Mouse (Mus musculus): ENCODE results near the gene Ammecr1. TPM values are rescaled to one million over a fixed set of nuclear protein-coding genes. Genes with fewer than 3 reads are reported as not detected.
A peak's percentile ranks its signal among the peaks of the same experiment; 100 is the strongest.

Gene Ammecr1
- 13.3 TPM in 2 replicates for polyA plus RNA-seq (2015; fragmentation: Nextera tagmentation; extraction: Ambion mirVana)

DNA sequence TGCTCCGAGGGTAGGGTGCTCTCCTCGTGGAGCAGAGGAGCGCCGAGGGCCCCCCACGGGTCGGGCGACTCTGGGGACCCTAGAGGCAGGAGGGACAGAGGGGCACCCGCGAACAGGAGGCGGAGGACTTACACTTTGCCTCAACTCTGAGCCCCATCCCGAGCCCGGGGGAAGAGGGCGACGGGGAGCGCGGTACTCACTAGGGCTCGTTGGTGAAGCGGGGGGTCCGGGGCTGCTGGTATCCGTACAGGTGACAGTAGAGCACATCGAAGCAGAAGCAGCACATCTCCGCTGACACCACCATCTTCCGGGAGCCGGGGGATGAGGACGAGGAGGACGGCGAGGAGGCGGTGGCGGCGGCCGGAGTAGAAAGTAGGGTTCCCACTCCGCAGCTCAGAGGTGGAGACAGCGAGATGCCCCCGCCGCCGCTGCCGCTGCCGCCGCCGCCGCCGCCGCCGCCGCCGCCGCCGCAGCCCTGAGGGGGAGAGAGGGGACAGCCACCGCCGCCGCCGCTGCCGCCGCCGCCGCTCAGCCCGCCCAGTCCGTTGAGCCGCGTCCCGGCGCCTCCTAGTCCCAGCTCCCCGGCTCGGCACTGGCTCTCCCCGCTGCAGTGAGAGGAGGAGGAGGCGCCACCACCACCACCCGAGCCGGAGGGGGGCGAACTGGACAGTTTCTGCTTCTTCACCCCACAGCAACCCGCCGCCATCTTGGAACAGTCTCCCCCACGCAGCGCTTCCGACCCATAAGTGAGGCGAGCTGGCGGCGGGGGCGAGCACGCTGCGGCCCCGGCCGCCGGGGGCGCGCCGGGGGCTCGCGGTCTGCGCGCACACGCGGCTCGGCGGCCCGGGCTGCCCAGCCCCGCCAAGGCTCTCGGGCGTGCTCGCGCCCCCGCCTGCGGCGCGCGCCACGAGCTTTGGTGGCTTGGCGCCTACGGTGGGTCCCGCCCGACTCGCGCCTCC is at the start of gene Ammecr1:
Gene Ammecr1 (minus strand): TSS at position 721 of the 959 bp plus-strand sequence.
- Histone ChIP-seq H3K4me1 (no peaks in the 10 kb centered on the region), H3K4me2 (peak within 1 kb of the TSS; percentile 50), H3K27me3 (replicated peaks) (no peaks in the 10 kb centered on the region), H3K27ac (peak within 1 kb of the TSS; percentile 86), H3K4me3 (replicated peaks) (peak within 1 kb of the TSS; percentile 60), H3K9ac (peak within 1 kb of the TSS; percentile 48), H3K9me3 (no peaks in the 10 kb centered on the region), H3K36me3 (no peaks in the 10 kb centered on the region)
- 15% methylated on average over 67 of the region's 112 CpGs for WGBS
- ATAC-seq (ENCODE audit: insufficient read depth, low FRiP score, low read depth) = peak; percentile 93

DNA sequence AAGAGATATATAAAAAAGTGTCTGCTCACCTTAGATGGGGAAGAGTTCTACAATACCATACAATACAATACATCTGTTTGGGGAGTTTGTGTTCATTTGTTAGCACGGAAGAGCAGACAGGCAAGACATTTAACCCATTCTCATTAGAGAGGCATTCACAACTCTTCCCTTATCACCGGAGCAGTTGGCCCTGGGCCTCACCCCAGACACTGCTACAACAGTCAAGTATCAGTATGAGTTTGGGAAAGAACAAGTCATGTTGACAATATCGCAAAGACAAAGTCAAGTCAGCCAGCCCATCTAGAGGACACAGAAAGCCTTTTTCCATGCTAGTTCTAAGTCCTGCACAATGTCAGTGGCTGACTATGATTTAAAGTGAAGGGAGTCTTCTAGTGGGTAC is 47.6 kb upstream of the Ammecr1 start:
- H3K36me3 ChIP-seq = no peaks in the 10 kb centered on the region
- no peak for ATAC-seq (ENCODE audit: insufficient read depth, low FRiP score, low read depth)
- H3K27ac ChIP-seq = no peak overlapping the region
- no peak overlapping the region for H3K4me2 ChIP-seq
- H3K9me3 ChIP-seq = no peaks in the 10 kb centered on the region
- no peak overlapping the region for H3K4me3 ChIP-seq (replicated peaks)
- H3K27me3 ChIP-seq (replicated peaks) = no peaks in the 10 kb centered on the region
- WGBS = 62% methylated on average over 3 of the region's 3 CpGs
- no peaks in the 10 kb centered on the region for H3K4me1 ChIP-seq
- H3K9ac ChIP-seq = no peak overlapping the region

DNA sequence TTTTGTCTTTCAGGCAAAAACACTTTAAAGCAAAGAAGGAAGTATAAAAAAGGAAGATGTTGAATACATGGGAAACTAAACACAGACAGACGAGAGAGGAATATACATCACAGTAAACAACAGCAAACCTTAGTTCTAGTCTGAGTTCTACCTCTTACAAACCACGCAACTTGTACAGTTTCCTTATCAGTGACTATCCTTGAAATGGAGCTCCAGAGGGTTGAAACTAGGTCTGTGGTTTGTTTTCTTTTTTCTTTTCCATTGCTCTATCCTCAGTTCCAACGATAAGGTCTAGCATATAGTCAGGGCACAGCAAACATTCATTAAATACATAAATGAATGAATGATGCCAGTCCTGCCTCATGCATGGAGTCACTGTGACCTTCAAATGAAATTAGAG is 45.8 kb upstream of the Ammecr1 start:
- ATAC-seq (ENCODE audit: insufficient read depth, low FRiP score, low read depth) = no peak
- no peak overlapping the region for H3K4me2 ChIP-seq
- 79% methylated on average over 3 of the region's 3 CpGs for WGBS

DNA sequence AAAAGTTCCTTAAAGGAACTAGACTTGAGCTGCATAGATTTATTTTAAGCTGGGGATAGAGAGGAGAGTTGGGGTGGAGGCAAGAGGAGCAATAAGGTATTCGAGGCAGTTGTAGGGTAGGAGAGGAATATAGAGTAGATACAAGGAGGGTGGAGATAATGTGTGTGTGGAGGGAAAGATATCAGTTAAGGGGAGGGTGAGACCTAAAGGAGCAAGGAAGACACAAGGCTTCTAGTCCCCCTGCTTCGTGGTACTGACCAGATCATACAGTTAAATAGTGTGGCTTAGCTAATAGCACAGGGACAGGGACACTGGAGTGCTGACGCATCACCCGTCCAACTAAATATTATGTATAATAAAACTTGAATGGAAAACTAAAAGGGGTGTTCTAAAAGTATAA is 45.3 kb upstream of the Ammecr1 start:
- Histone ChIP-seq H3K27ac (no peak overlapping the region), H3K4me3 (replicated peaks) (no peak overlapping the region), H3K36me3 (no peaks in the 10 kb centered on the region), H3K27me3 (replicated peaks) (no peaks in the 10 kb centered on the region), H3K4me1 (no peaks in the 10 kb centered on the region), H3K9ac (no peak overlapping the region), H3K4me2 (no peak overlapping the region), H3K9me3 (no peaks in the 10 kb centered on the region)
- 70% methylated on average over 4 of the region's 4 CpGs for WGBS
- ATAC-seq (ENCODE audit: insufficient read depth, low FRiP score, low read depth) = peak; percentile 81; the same call in 1 of the 2 replicates

More for the DNA sequence above, 45.8 kb upstream of the Ammecr1 start:
- Histone ChIP-seq H3K36me3 (no peaks in the 10 kb centered on the region), H3K27me3 (replicated peaks) (no peaks in the 10 kb centered on the region), H3K9ac (no peak overlapping the region), H3K4me3 (replicated peaks) (no peak overlapping the region), H3K27ac (no peak overlapping the region), H3K4me1 (no peaks in the 10 kb centered on the region), H3K9me3 (no peaks in the 10 kb centered on the region)

DNA sequence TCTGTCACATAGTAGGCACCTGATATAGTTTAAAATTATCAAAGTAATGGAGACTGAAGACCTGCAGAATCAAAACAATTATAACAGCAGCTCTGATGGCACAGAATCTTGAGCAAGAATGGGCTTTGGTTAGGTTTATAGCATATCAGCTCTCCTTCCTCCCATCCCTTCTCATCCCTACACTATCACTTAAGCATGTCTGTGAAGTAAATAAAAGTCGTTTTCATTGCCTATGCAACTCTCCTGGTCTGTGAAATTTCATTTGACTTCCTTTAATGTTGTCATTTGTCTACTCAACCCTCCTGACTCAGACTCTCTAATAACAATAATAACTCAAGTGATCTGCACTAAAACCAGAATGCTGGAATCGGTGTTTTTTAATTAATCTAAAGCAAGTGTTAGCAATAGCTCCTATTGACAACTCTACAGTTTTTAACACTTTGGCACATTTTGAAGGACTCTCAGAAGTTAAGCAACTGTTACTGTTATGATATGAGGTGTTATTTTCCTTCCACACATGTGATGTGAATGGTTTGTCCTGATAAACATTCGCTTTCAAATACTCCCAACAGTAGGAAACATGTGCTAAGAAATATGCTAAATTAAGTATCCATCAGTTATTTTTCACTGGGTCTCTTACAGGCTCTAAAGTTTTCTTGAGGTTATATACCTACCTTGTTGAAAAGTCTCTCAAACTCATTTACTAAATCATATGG is 37.8 kb upstream of the Ammecr1 start:
- Histone ChIP-seq H3K27me3 (replicated peaks) (no peaks in the 10 kb centered on the region), H3K36me3 (no peaks in the 10 kb centered on the region), H3K4me1 (no peaks in the 10 kb centered on the region), H3K4me3 (replicated peaks) (no peak overlapping the region), H3K9ac (no peak overlapping the region), H3K27ac (no peak overlapping the region), H3K4me2 (no peak overlapping the region), H3K9me3 (no peaks in the 10 kb centered on the region)
- 64% methylated on average over 3 of the region's 3 CpGs for WGBS
- no peak for ATAC-seq (ENCODE audit: insufficient read depth, low FRiP score, low read depth)

GRCm38 (mm10) chrX:142997214-142997613 is 30.7 kb upstream of the Ammecr1 start:
- Histone ChIP-seq H3K36me3 (no peaks in the 10 kb centered on the region), H3K9ac (no peak overlapping the region), H3K4me3 (replicated peaks) (no peak overlapping the region), H3K27me3 (replicated peaks) (no peaks in the 10 kb centered on the region), H3K4me1 (no peaks in the 10 kb centered on the region), H3K9me3 (no peaks in the 10 kb centered on the region), H3K4me2 (no peak overlapping the region), H3K27ac (no peak overlapping the region)
- no peak for ATAC-seq (ENCODE audit: insufficient read depth, low FRiP score, low read depth)
- 73% methylated on average over 1 of the region's 1 CpGs for WGBS

- no peak overlapping the region for H3K27ac ChIP-seq
- 52% methylated on average over 2 of the region's 2 CpGs for WGBS
- no peaks in the 10 kb centered on the region for H3K4me1 ChIP-seq
- no peaks in the 10 kb centered on the region for H3K27me3 ChIP-seq (replicated peaks)
- H3K4me2 ChIP-seq = no peak overlapping the region
- no peaks in the 10 kb centered on the region for H3K36me3 ChIP-seq
- no peak for ATAC-seq (ENCODE audit: insufficient read depth, low FRiP score, low read depth)
- no peak overlapping the region for H3K9ac ChIP-seq
- H3K9me3 ChIP-seq = no peaks in the 10 kb centered on the region
- no peak overlapping the region for H3K4me3 ChIP-seq (replicated peaks)
Observed at GRCm38 (mm10) chrX:142994514-142994913, 28.0 kb upstream of the Ammecr1 start.

DNA sequence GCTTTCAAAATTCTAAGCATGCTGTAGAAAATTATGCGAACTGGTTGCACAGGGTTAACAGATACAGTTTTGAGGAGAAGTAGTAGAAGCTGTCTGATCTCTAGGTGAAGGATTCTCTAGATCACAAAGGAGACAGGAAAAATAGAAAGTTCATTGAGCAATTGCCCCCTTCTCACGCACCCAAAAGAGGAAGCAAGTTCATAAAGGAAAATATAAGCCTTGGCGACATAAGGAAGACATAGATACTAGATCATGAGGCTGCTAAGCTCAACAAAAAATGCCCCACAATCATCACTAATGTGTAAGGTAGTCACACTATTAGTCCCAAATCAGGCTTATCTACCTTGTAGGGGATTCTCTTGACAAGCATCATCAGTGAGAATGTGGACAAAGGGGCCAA is 17.6 kb upstream of the Ammecr1 start:
- Histone ChIP-seq H3K36me3 (no peaks in the 10 kb centered on the region), H3K27me3 (replicated peaks) (0 out of 2 replicates have a peak, but pooled peaks cover 3% of the 10 kb centered on the region), H3K4me3 (replicated peaks) (no peak overlapping the region), H3K4me1 (no peaks in the 10 kb centered on the region), H3K4me2 (no peak overlapping the region), H3K9ac (no peak overlapping the region), H3K27ac (no peak overlapping the region), H3K9me3 (no peaks in the 10 kb centered on the region)
- ATAC-seq (ENCODE audit: insufficient read depth, low FRiP score, low read depth) = no peak
- 84% methylated on average over 3 of the region's 3 CpGs for WGBS

- no peaks in the 10 kb centered on the region for H3K4me1 ChIP-seq
- H3K4me2 ChIP-seq = no peak overlapping the region
- no peak overlapping the region for H3K27ac ChIP-seq
- H3K9ac ChIP-seq = no peak overlapping the region
- WGBS = 59% methylated on average over 6 of the region's 6 CpGs
- no peaks in the 10 kb centered on the region for H3K9me3 ChIP-seq
- H3K36me3 ChIP-seq = no peaks in the 10 kb centered on the region
- 0 out of 2 replicates have a peak, but pooled peaks cover 6% of the 10 kb centered on the region for H3K27me3 ChIP-seq (replicated peaks)
- ATAC-seq (ENCODE audit: insufficient read depth, low FRiP score, low read depth) = no peak
- no peak overlapping the region for H3K4me3 ChIP-seq (replicated peaks)
Observed at GRCm38 (mm10) chrX:142983638-142984037, 17.1 kb upstream of the Ammecr1 start.

DNA sequence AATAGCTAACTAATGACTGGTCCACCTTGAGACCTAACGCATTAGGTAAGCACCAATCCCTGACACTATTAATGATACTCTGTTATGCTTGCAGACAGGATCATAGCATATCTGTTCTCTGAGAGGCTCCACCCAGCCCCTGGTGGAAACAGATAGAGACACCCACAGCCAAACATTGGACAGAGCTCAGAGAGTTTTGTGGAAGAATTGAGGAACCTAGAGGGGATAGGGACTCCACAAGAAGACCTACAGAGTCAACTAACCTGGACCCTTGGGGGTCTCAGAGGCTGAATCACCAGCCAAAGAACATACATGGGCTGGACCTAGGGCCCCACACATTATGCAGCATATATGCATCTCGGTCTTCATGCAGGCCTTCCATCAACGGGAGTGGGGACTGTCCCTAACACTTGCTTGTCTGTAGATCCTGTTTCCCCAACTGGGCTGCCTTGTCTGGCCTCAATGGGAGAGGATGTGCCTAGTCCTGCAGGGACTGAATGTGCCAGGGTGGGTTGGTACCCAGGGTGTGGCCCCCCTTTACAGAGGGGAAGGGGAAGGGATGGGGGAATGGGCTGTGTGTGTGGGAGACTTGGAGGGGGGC is 15.1 kb upstream of the Ammecr1 start:
- Histone ChIP-seq H3K27ac (no peak overlapping the region), H3K36me3 (no peaks in the 10 kb centered on the region)

GRCm38 (mm10) chrX:142980855-142981529 is 14.5 kb upstream of the Ammecr1 start:
- Histone ChIP-seq H3K4me2 (no peak overlapping the region), H3K9me3 (no peaks in the 10 kb centered on the region), H3K27me3 (replicated peaks) (0 out of 2 replicates have a peak, but pooled peaks cover 3% of the 10 kb centered on the region), H3K9ac (no peak overlapping the region), H3K27ac (no peak overlapping the region), H3K36me3 (no peaks in the 10 kb centered on the region), H3K4me3 (replicated peaks) (no peak overlapping the region), H3K4me1 (no peaks in the 10 kb centered on the region)
- WGBS = 61% methylated on average over 2 of the region's 2 CpGs
- ATAC-seq (ENCODE audit: insufficient read depth, low FRiP score, low read depth) = no peak; the same call in 1 of the 2 replicates

More for the DNA sequence above, 15.1 kb upstream of the Ammecr1 start:
- Histone ChIP-seq H3K9me3 (no peaks in the 10 kb centered on the region), H3K4me2 (no peak overlapping the region), H3K9ac (no peak overlapping the region), H3K4me1 (no peaks in the 10 kb centered on the region), H3K27me3 (replicated peaks) (0 out of 2 replicates have a peak, but pooled peaks cover 3% of the 10 kb centered on the region), H3K4me3 (replicated peaks) (no peak overlapping the region)
- 85% methylated on average over 3 of the region's 3 CpGs for WGBS
- peak; percentile 63; the same call in 1 of the 2 replicates for ATAC-seq (ENCODE audit: insufficient read depth, low FRiP score, low read depth)

Measured in stomach, embryonic 15.5 days (tissue).